Mouse (Mus musculus): ENCODE data around the gene Stab1.

DNA sequence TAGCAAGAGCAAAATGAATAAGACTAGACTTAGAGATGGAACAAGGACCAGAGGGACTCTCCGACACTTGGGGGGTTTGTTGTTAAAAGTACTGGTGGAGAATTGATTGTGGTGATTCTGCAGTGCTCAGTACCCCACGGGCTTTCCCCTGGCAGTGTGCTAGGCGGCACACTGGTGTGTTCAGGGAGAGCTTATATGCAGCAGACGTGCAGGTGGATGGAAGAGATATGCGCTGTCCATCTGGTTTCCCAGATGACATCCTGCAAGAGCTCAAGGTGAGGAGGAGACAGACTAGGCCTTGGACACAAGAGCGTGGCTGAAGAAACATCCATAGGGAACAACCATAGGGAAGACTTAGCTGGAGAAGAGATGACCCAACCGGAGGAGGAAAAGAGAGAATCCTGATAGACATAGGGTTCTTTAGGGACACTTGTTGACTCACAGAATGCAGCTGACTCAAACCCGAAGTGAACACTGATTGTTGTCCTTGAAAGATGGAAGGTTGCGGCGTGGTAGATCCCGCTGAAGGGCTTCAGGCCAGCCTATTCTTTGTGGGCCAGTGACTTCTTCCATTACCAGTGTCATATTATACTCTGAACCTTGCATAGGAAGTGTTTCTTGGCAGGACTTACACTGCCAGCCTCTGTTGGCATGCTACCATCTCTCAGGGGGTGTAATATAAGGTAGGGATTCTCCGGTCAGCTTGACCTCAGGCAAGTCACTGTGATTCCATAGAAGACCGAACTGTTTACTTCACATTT, 38.8 kb upstream of the Stab1 start:
- no peak for TF ChIP-seq E2F4 (IDR thresholded peaks at IDR 0.05; ENCODE audit: insufficient read depth)
- TF ChIP-seq POLR2A (IDR thresholded peaks at IDR 0.05; ENCODE audit: insufficient read length, low read depth): no peak
- no peak for TF ChIP-seq SRF (IDR thresholded peaks at IDR 0.05; ENCODE audit: control insufficient read depth, insufficient read length, low read depth)
- TF ChIP-seq MYOG (IDR thresholded peaks at IDR 0.05; ENCODE audit: control insufficient read depth in 1 of 3, insufficient read depth in 1 of 3, insufficient read length in 2 of 3, low read depth in 2 of 3): no peak

Data from myocyte (in vitro differentiated cells).